Mouse (Mus musculus): ENCODE measurements at regions not wholly inside any gene's neighbourhood (a gene's known extent, or its start where the extent isn't known, plus 50 kb on each side); places are given as distances from the start of the nearest gene placed in this dataset.

- DNase-seq, result no peak
- intact Hi-C loops (cut with DNase I), result no loop called here
These were observed 128.3 kb downstream of the Actr3 start for GRCm38 (mm10) chr1:125307223-125307622.

DNA sequence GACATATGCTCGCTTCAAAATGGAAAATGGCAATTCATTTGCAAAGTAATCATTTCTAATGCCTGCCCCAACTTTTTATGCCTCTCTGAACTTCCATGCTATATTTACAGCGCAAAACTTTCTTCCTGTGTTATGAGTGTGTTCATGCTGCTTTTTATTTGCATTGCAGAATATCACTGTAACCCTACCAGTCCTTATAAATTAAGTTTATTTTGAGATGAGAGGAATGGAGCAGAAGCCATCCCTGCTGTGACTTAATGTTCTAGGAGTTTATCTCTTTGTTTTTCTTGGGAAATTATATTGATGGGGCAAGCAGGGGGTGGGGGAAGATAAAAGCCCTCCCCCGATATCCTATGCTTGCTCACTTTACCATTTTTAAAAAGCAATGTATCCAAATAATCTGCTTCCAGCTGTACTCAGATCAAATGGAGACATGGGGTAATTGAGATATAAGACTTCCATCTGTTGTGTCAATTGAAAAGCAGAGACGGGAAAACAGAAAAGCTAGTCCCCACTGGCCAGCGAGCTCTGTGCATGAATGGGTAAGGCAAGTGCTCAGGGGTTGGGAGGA is 136.9 kb downstream of the Actr3 start:
- no peak for DNase-seq
- intact Hi-C loops (cut with DNase I), result no loop called here

- DNase-seq, result no peak
- intact Hi-C loops (cut with DNase I), result no loop called here
These were observed 139.9 kb downstream of the Actr3 start for GRCm38 (mm10) chr1:125295646-125296045.

DNA sequence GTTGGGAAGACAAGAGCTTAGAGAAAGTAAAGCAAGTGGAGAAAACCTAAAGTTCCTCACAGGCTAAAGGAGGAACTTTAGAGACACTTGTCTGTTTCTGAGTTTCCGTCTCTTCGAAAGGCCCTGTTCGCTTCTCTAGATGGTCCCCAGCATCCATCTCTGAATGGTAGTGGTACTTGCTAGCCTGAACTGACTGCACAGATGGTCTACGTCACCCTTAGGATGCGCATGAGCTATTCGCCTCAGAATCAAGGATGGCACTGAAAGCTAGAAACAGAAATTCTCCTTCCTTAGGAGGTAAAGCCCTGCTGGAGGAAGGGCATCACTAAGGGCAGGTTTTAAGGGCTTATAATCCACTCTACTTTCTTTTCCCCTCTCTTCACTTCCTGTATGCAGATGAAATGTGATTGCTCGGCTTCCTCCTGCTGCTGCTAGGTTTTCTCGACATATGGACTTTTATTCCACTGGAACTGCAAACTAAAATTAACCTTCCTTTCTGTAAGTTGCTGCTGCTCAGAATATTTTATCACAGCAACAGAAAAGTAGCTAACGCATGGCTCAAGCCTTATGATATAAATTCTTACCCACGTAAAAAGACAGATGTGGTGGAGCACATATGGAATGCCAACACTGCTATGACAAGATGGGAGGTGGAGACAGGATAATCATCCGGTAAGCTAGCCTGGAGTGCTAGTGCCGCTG is 145.1 kb downstream of the Actr3 start:
- intact Hi-C loops (cut with DNase I), result no loop called here
- DNase-seq, result no peak

DNA sequence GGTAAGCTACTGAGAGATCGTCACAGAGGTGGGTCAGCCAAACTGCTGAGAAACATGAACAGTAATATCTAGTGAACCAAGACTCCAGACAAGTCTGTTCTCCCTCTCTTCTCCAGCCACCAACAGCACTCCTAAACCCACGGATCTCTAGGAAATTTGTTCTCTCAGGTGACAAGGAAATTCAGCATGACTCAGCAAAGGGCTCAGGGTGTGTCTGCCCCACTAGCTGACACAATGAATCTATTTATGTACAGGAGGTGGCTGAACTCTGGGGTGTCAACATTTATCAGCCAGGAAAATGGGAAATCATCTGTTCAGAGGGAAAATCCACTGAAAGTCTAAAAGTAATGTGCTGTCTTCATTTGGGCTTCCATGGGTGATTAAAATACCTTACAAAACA is 149.2 kb downstream of the Actr3 start:
- intact Hi-C loops (cut with DNase I), result no loop called here
- no peak for DNase-seq

- intact Hi-C loops (cut with DNase I), result no loop called here
These were observed 150.8 kb downstream of the Actr3 start for GRCm38 (mm10) chr1:125284693-125285092.

DNA sequence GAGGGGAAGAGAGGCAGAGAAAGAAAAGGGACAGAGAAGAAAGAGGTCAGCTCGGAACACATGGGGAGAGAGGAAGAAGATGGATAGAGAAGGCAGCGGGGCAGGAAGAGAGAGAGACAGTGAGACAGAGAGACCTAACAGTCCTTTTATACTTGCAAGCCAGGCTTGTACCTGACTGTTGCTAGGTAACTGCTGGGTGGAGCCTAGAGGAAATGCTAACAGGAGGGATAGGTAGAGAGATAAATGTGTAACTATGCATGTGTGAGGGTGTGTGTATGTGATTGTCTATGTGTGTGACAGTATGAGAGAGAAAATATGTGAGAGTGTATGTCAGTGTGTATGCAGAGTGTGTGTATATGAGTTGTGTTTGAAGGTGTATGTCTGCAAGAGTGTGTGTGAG is 161.8 kb downstream of the Actr3 start:
- intact Hi-C loops (cut with DNase I), result no loop called here
- DNase-seq, result no peak

More at GRCm38 (mm10) chr1:125284693-125285092, 150.8 kb downstream of the Actr3 start:
- DNase-seq, result no peak

DNA sequence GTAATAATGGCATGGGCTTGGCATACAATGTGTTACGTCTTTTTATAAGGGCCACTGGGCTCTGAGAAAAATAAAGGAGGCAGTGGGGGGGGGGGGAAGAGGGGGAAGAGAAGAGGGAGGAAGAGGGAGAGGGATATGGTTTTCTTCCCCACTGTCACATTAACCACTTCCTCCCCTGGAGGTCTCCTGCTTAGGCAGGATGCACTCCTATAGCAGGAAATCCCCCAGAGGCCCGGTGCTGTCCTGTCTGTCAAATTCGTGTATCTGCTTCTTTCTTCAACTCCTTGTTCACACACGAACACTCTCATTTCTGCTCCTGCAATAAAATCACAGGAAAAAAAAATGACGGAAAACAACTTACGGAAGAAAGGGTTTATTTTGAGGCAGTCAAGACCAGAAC is 171.8 kb downstream of the Actr3 start:
- no peak for DNase-seq
- intact Hi-C loops (cut with DNase I), result no loop called here

DNA sequence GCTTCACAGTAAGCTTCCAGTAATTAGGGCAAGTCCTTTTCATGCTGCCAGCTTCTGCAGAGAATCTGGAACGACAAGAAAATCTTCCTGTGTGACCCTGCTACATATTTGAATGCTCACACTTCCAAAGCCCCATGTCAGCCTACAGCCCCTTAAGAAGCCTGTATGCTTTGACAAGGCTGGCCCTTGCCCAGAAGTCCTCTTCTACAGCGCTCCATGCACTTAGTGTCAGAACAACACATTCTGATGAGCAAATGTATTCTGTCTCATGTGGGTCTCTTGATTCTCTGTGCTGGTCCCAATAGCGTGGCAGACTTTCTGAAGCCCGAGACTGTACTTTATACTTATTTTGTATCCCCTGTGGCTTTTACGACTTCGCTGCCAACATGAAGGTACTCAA is 172.5 kb downstream of the Actr3 start:
- DNase-seq, result no peak
- intact Hi-C loops (cut with DNase I), result no loop called here

DNA sequence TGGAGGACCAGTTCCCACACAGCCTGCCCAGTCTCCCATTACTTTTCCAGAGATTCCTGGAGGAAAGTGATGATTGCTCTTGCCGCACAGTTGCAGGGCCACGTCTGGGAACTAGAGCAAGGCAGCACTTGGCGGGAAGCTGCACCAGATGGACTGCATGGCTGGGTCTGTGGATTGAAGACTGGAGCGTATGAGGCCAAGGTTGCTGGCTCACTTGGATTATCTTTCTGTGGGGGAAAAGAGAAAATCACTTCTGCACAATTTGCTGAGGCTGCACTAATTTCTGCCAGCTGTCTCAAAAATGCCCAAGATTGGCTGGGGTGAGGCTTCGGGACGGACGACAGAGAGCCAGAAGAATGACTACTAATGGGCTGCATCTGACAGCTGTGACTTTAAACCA is 193.2 kb downstream of the Actr3 start:
- intact Hi-C loops (cut with DNase I), result no loop called here
- no peak for DNase-seq

DNA sequence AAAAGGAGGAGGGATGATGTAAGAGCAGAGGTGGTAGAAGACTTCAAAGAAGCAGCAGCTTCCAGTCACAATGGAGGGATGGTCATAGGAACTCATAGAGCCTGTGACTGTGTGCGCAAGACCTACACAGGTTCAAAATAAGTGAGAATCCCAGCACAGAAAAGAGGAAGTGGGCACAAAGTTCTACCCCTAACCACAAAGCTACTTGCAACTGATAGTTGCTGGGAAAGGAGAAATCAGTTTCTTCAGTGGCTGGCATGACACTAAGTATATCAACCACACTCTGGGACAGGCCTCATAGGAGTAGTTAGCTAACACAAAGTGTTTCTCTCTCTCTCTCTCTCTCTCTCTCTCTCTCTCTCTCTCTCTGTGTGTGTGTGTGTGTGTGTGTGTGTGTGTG is 193.8 kb downstream of the Actr3 start:
- intact Hi-C loops (cut with DNase I), result no loop called here

GRCm38 (mm10) chr1:125237595-125237988 is 197.9 kb downstream of the Actr3 start:
- no peak for DNase-seq
- intact Hi-C loops (cut with DNase I), result no loop called here

More for the DNA sequence above, 193.8 kb downstream of the Actr3 start:
- no peak for DNase-seq

DNA sequence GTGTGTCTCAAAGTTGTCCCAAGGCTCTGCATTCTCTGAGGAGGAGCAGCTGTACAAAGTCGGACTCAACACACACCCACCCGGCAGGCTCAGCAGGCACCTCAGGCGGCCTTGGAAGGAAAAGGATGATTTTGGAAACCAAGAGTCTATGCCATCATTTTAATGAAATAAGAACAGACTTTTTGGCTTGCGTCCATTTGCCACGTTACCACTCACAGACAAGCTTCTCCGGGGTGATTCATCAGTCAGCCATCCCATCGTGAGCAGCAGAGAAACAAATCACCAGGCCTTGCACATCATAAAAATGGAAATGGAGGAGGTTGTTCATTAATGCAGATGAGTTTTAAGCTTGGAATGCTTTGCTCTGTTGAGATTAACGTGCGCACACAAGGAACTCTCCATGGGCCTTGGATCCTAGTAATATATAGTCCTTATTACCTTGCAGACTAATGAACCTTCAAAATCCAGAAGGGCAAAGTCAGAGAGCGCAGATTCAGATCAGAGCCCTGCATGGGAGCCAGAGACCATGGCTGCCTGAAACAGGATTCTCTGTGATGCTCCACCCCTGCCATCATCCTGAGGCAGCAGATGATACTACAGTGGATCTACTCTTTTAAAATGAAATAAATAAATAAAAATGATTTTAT is 198.5 kb downstream of the Actr3 start:
- no peak for DNase-seq
- intact Hi-C loops (cut with DNase I), result no loop called here

DNA sequence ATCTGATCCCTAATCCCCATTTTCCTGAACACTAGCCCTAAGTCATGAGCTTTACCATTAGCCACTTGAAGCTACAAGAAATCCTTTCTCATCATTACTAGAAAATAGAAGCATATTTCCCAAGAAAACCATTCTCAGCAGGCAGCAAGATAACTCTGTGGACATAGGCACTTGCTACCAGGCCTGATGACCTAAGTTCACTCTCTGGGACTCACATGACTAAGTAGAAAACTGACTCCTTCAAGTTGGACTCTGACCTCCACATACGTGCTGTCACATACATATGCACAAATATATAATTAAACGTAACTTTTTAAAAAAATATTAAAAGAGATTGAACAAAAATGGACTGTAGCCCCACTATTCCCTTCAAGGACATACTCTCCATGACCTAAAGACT is 200.8 kb downstream of the Actr3 start:
- DNase-seq, result no peak
- intact Hi-C loops (cut with DNase I), result no loop called here

GRCm38 (mm10) chr1:125223370-125223769 is 212.2 kb downstream of the Actr3 start:
- no peak for DNase-seq
- intact Hi-C loops (cut with DNase I), result no loop called here

DNA sequence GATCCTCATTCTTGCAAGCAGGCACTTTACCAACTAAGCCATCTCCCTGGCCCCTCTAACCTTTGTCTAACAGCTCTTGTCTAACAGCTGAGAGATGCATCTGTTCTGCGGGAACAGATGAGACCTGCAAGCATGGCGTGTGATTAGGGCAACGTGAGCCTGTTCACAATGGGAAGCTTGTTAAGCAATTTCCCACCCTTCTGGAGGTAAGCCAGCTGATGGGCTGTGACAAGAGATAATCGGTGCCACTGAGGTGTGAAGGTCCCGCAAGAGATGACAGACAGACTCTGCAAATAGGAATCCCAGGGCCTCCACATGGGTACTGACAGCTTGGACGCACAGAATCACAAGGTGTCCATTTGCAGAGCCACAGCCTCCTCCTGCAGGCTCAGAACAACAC is 219.3 kb downstream of the Actr3 start:
- no peak for DNase-seq
- intact Hi-C loops (cut with DNase I), result no loop called here

GRCm38 (mm10) chr1:125187091-125187490 is 248.4 kb downstream of the Actr3 start:
- intact Hi-C loops (cut with DNase I), result no loop called here

DNA sequence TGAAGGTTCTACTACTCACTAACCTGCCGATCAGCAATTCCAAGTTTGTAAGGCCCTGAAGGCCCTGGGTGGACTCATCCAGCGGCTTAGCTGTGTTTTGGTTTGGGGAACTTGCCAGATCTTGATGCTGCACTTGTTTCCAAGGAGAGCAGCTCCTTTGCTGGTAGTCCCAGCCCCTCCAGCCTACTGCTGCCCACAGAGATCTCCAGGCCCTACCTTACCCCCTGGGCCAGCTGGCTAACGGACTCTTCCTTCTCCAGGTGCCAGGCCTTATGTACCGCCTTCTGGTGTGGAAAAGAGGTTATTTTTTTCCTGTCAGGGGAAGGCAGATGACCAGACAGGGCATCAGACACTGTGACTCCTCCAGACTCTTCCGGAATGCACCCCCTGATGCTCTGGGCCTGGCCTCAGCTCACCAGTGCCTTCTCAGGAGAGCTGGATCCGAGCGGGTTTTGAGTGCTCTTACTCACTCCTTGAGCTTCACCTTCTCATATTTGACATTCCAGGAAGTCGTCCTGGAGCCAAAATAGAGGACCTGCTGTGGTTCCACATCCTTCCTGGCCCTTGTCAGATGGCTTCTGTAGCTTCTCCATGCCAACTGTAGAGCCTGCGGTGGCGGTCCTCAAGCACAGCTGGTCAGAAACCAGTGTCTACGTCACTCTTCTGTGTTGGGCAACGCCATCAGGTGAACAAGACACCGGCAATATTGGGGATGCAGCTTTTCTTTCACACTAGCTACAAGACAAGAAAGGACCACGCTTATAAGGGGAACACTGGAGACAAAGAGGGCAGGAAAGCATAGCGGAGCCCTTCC is 259.2 kb downstream of the Actr3 start:
- intact Hi-C loops (cut with DNase I), result no loop called here
- DNase-seq, result no peak

More at GRCm38 (mm10) chr1:125187091-125187490, 248.4 kb downstream of the Actr3 start:
- no peak for DNase-seq

DNA sequence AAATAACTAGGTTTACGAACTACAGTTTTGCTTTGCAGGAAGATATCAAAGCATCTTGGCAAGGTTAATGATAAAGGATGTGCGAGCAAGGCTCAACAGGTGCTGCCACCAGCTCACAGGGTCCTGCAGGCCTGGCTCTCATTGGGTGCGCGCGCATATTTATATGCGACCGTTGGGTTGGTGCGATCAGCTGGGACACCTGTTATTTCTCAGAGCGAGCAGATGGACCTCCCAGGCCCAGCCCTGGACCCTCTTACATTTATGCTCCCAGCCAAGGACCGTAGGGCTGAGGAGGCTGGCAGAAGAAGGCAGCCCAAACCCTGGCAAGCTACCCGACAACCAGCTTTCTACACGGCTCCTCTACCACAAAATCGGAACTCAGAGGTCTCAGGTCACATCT is 260.8 kb downstream of the Actr3 start:
- DNase-seq, result no peak
- intact Hi-C loops (cut with DNase I), result no loop called here

- intact Hi-C loops (cut with DNase I), result no loop called here
- DNase-seq, result no peak
These were observed 263.1 kb downstream of the Actr3 start for GRCm38 (mm10) chr1:125172474-125172873.

DNA sequence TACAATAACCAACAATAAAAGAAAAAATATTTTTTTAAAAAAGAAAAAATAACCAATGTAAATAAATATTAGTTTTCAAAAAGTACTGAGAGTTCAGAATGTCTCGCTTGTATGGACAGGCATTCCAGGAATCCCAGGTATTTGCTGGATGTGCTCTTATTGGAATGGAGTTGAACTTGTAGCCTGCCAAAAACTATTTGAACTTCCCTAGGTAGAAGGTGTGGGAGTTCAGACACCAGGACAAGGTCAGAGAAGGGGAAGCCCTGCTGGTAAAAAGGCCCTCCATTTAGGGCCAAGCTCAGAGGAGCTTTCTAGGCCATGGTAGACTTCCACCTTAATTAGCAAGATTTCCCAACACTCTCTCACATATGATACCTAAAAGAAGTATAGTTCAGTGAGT is 270.3 kb downstream of the Actr3 start:
- DNase-seq, result no peak
- intact Hi-C loops (cut with DNase I), result no loop called here
